Mouse (Mus musculus) heart, postnatal 10 days (tissue): ENCODE data around the gene Qpctl. TPM values are rescaled to one million over a fixed set of nuclear protein-coding genes. Genes with fewer than 3 reads are reported as not detected.

ENCODE experiments used
- DNase-seq, 2 experiments: peaks; one replicate each; pipeline ENCODE4 v3.0.0; 2021
- intact Hi-C: fragments of 180-260 bp; cut with DNase I; formaldehyde crosslinking; loops from one replicate; pipeline ENCODE4 v1.15.1; 2025
- microRNA-seq, 2 experiments: library from miRNA; unstranded; fragments of <30 nt; microRNA quantifications; one replicate each; pipeline ENCODE4 v1.2.0; 2022
- total RNA-seq, 2 experiments: library from RNA; stranded (reverse); gene quantifications; 2 replicates each; pipeline ENCODE4 v1.2.3; 2021

Qpctl gene
- total RNA-seq, 2 experiments from 2014 or later, result 6.4 to 8.2 TPM

DNA sequence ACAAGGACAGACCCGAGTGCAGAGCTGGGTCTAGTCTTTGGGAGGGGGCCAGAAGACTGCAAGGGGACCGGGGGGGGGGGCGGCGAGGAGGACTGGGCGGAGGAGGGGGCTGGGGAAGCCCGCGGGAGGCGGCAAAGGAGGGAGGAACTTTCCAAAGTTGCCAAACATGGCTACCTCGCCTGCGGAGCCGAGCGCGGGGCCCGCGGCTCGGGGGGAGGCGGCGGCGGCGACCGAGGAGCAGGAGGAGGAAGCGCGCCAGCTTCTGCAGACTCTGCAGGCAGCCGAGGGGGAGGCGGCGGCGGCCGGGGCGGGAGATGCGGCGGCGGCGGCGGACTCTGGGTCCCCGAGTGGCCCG, 54.6 kb downstream of the Qpctl start, which contains the start of gene Six5:
Six5 (plus strand) TSS at position 124 of the 355 bp plus-strand sequence.
- intact Hi-C loops, result no loop called here
- DNase-seq, result peak in 1 of 2 experiments; percentile 73

DNA sequence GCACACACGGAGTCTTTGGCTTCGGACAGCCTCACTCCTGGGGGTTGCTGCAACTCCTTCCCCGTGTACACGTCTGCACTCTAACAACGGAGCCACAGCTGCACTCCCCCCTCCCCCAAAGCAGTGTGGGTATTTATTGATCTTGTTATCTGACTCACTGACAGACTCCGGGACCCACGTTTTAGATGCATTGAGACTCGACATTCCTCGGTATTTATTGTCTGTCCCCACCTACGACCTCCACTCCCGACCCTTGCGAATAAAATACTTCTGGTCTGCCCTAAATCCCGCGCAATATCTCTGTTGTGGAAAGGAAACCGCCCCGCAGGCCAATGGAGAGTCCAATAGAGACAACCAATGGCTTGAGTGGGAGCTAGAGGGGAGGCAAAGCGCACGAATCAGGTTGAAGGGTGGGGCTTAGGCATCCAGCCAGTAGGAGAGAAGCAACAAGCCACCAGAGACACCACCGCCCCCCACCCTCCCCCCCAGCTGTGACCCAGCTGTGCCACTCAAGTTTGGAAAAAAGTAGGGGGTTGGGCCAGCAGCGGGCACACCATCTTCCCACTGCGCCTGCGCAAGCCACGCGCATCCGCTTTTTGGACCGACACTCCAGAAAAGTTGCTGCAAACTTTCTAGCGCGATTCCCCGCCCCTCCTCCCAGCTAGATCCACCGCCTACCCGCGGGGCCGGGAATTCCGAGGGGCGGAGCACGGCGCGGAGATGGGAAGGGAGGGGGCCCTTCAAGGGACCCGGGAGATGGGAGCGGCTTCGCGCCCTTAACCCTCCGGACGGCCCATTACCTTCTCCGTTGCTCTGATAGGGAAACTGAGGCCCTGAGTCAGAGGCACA, 55.3 kb downstream of the Qpctl start:
- intact Hi-C loops, result loop anchor here (1.0 kb wide), 1 partner anchor 24 kb away; no protein-coding TSS in a partner anchor
- peak; percentile 98 for DNase-seq

DNA sequence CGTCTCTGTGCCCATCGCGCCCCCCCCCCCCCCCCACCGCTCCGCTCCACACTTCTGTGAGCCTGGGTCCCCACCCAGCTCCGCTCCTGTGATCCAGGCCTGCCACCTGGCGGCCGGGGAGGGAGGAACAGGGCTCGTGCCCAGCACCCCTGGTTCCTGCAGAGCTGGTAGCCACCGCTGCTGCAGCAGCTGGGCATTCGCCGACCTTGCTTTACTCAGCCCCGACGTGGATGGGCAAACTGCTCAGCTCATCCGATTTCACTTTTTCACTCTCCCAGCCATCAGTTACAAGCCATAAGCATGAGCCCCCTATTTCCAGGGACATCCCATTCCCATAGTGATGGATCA, 55.9 kb downstream of the Qpctl start:
- intact Hi-C loops, result loop anchor here (1.0 kb wide), 1 partner anchor 24 kb away; no protein-coding TSS in a partner anchor
- peak; percentile 91 to 92 for DNase-seq

DNA sequence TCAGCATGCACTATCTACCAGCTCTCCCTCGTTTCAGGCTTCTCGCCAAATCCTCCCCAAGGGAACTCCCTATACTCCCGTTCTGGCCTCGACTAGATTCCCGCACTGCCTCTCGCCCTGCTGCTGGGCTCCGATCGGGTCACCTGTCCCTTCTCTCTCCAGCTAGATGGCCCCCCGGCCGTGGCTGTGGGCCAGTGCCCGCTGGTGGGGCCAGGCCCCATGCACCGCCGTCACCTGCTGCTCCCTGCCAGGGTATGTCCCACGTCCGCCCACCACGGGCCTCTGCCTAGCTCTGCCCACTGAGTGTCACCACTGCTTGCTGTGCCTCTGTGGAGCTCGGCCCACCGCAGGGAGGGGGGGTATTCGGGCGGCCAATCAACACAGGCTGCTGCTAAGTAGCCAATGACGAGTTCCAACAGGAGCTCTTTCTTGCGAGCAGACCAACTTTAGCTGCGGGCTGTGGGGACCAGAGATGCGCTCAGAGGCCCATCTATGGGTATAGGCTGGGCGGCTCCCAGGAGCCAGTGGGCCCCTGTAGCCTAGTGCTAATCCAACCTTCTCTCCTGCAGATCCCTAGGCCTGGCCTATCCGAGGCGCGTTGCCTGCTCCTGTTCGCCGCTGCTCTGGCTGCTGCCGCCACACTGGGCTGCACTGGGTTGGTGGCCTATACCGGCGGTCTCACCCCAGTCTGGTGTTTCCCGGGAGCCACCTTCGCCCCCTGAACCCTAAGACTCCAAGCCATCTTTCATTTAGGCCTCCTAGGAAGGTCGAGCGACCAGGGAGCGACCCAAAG, 56.5 kb downstream of the Qpctl start:
- DNase-seq, result peak; percentile 75 to 81
- intact Hi-C loops, result loop anchor here (1.0 kb wide), 1 partner anchor 23 kb away; no protein-coding TSS in a partner anchor

DNA sequence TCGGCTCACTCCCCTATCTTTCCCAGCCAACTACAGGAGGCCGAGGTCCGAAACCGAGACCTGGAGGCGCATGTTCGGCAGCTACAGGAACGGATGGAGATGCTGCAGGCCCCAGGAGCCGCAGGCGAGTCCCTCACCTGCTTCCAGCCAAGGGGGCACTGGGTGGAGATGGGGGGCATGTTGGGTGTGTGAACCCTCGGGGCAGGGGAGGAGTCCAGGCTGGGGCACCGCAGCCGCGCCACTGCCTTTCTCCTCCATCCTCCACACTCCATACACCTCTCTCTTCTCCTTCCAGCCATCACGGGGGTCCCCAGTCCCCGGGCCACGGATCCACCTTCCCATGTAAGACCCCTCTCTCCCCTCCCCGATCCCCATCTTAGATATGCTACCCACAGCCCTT, 57.2 kb downstream of the Qpctl start:
- no peak for DNase-seq
- intact Hi-C loops, result no loop called here

Small RNAs within 50 kb of the gene (microRNA-seq; reads per million reads assigned to microRNA genes)
- gene Mir330, result 314 to 481 reads per million in 2 experiments

Other genes with a start within 250 kb of the Qpctl start
- 10 to 100 TPM in 1 of 2 experiments, 1 to 10 TPM in 1; 9.5 to 11.5 TPM for gene Ccdc61, start 238.9 kb downstream of the Qpctl start, total RNA-seq
- 10 to 100 TPM in 1 of 2 experiments, 1 to 10 TPM in 1; 9.9 to 10.1 TPM for gene Nova2, start 223.4 kb downstream of the Qpctl start, total RNA-seq
- not detected for gene Nanos2, start 161.9 kb downstream of the Qpctl start, total RNA-seq
- 1 to 10 TPM; 1.7 to 2.4 TPM for gene Mypop, start 158.0 kb downstream of the Qpctl start, total RNA-seq
- gene Irf2bp1, start 145.2 kb downstream of the Qpctl start, total RNA-seq, result 10 to 100 TPM; 24.5 to 29.5 TPM
- not detected for gene Foxa3, start 125.8 kb downstream of the Qpctl start, total RNA-seq
- gene Sympk, start 124.9 kb downstream of the Qpctl start, total RNA-seq, result 10 to 100 TPM; 58.3 to 60.9 TPM
- gene Rsph6a, start 94.6 kb downstream of the Qpctl start, total RNA-seq, result not detected
- gene Dmwd, start 73.1 kb downstream of the Qpctl start, total RNA-seq, result 10 to 100 TPM; 48.4 to 50.7 TPM
- 100 to 1,000 TPM; 288 to 299 TPM for gene Dmpk, start 65.4 kb downstream of the Qpctl start, total RNA-seq
- gene Six5, start 54.7 kb downstream of the Qpctl start, total RNA-seq, result 10 to 100 TPM in 1 of 2 experiments, 1 to 10 TPM in 1; 7.9 to 11.2 TPM
- under 1 TPM; 0.07 to 0.19 TPM for gene Gm4969, start 30.9 kb downstream of the Qpctl start, total RNA-seq
- gene Fbxo46, start 29.4 kb downstream of the Qpctl start, total RNA-seq, result 1 to 10 TPM; 5.5 to 7.6 TPM
- 10 to 100 TPM; 77.1 to 81.0 TPM for gene Snrpd2, start 431 bp upstream of the Qpctl start, total RNA-seq
- under 1 TPM; 0.50 to 0.69 TPM for gene Gipr, start 16.8 kb upstream of the Qpctl start, total RNA-seq
- 10 to 100 TPM; 47.8 to 56.5 TPM for gene Eml2, start 27.1 kb upstream of the Qpctl start, total RNA-seq
- 10 to 100 TPM; 11.4 to 11.8 TPM for gene Gpr4, start 63.2 kb upstream of the Qpctl start, total RNA-seq
- 10 to 100 TPM; 53.4 to 57.7 TPM for gene Opa3, start 79.0 kb upstream of the Qpctl start, total RNA-seq
- 10 to 100 TPM; 84.0 to 98.6 TPM for gene Vasp, start 122.5 kb upstream of the Qpctl start, total RNA-seq
- gene Ppm1n, start 130.8 kb upstream of the Qpctl start, total RNA-seq, result under 1 TPM in 1 of 2 experiments, not detected in 1; 0.67 TPM
- gene Rtn2, start 133.3 kb upstream of the Qpctl start, total RNA-seq, result 10 to 100 TPM; 67.9 to 82.8 TPM
- gene Fosb, start 160.8 kb upstream of the Qpctl start, total RNA-seq, result under 1 TPM; 0.48 to 0.60 TPM
- gene Ercc1, start 195.5 kb upstream of the Qpctl start, total RNA-seq, result 10 to 100 TPM; 40.1 to 43.2 TPM
- 10 to 100 TPM in 1 of 2 experiments, 1 to 10 TPM in 1; 8.2 to 11.0 TPM for gene Cd3eap, start 210.2 kb upstream of the Qpctl start, total RNA-seq
- 10 to 100 TPM; 23.1 to 40.1 TPM for gene Ppp1r13l, start 210.5 kb upstream of the Qpctl start, total RNA-seq
- gene Ercc2, start 232.7 kb upstream of the Qpctl start, total RNA-seq, result 10 to 100 TPM; 10.3 to 12.3 TPM